Mouse (Mus musculus): ENCODE results near the gene Tnpo1. TPM values are rescaled to one million over a fixed set of nuclear protein-coding genes. Genes with fewer than 3 reads are reported as not detected.

The Tnpo1 gene
- total and polyA plus RNA-seq, 2 experiments from 2014 or later = 22.6 to 63.4 TPM

DNA sequence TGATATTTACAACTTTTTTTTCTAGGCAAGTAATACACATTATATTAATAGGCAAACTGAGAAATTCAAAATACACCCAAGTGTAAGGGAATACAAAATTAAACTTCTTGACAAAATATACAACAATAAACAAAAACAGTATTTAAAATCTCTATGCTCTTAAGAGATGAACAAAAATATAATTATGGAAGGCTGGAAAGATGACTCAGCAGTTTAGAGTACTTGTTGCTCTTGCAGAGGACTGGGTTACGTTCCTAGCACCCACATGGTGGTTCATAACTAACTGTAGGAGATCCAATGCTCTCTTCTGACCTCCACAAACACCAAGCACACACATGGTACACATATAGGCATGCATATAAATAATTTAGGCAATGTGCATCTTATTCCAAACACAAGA is 133.3 kb downstream of the Tnpo1 start:
- Histone ChIP-seq H3K9me3 (replicated peaks; ENCODE audit: control insufficient read depth, low read length) (no peaks in the 10 kb centered on the region), H3K4me2 (ENCODE audit: low read depth, low read length) (no peak overlapping the region), H3K4me1 (ENCODE audit: control insufficient read depth, insufficient read depth) (no peaks in the 10 kb centered on the region), H3K27ac (ENCODE audit: low read depth) (no peak overlapping the region), H3K4me3 (ENCODE audit: low read depth, low read length) (no peak overlapping the region), H3K36me3 (replicated peaks; ENCODE audit: control insufficient read depth, insufficient read depth, low read length) (peaks cover 18% of the 10 kb centered on the region), H3K9ac (replicated peaks; ENCODE audit: low read depth, low read length) (no peak overlapping the region), H3K27me3 (ENCODE audit: control insufficient read depth, insufficient read depth, low read length) (no peaks in the 10 kb centered on the region)
- no peak for ATAC-seq (ENCODE audit: insufficient read depth, low read depth)
- TF ChIP-seq CTCF (IDR thresholded peaks at IDR 0.05; ENCODE audit: low read depth) = no peak
- TF ChIP-seq EP300 (IDR thresholded peaks at IDR 0.05; ENCODE audit: low read depth) = no peak
- DNase-seq (ENCODE audit: low spot score) = no peak
- WGBS = 94% methylated on average over 1 of the region's 1 CpGs

DNA sequence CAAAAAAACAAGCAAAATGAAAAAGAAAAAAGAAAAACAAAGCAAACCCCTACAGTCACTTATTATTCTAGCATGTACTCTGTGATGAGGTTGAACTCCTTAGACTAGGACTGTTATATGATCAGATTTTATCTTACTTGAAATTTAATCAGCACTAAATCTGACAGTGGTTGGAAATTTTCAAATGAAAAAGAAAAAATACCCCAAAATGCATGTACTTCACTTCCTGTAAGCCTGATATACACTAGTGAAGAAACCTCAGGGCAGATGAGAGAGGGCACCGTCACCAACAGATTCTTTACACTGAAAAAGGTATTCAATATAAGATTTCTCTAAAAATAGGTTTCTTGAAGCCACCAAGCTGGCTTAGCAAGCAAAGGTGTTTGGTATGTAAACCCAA is 134.5 kb downstream of the Tnpo1 start:
- ATAC-seq (ENCODE audit: insufficient read depth, low read depth) = no peak
- H3K4me2 ChIP-seq (ENCODE audit: low read depth, low read length) = no peak overlapping the region
- H3K9ac ChIP-seq (replicated peaks; ENCODE audit: low read depth, low read length) = no peak overlapping the region
- H3K4me3 ChIP-seq (ENCODE audit: low read depth, low read length) = no peak overlapping the region
- no peak for DNase-seq (ENCODE audit: low spot score)
- no peaks in the 10 kb centered on the region for H3K9me3 ChIP-seq (replicated peaks; ENCODE audit: control insufficient read depth, low read length)
- no peak overlapping the region for H3K27ac ChIP-seq (ENCODE audit: low read depth)
- H3K36me3 ChIP-seq (replicated peaks; ENCODE audit: control insufficient read depth, insufficient read depth, low read length) = peaks cover 12% of the 10 kb centered on the region
- H3K4me1 ChIP-seq (ENCODE audit: control insufficient read depth, insufficient read depth) = peaks cover 7% of the 10 kb centered on the region; the same call in 1 of the 2 replicates
- no peak for TF ChIP-seq CTCF (IDR thresholded peaks at IDR 0.05; ENCODE audit: low read depth)
- TF ChIP-seq EP300 (IDR thresholded peaks at IDR 0.05; ENCODE audit: low read depth) = no peak
- no peaks in the 10 kb centered on the region for H3K27me3 ChIP-seq (ENCODE audit: control insufficient read depth, insufficient read depth, low read length)
- 88% methylated on average over 1 of the region's 1 CpGs for WGBS

Other genes with a start within 250 kb of the Tnpo1 start
- gene Tmem171, start 231.6 kb downstream of the Tnpo1 start, total RNA-seq (2014; rRNA removed; ENCODE audit: low replicate concordance) = 3.8 and 5.4 TPM in 2 replicates
- 3.6 and 3.8 TPM in 2 replicates for gene Tmem171, start 231.6 kb downstream of the Tnpo1 start, polyA plus RNA-seq (2015; fragmentation: Nextera tagmentation; extraction: Ambion mirVana)
- 18.6 and 20.6 TPM in 2 replicates for gene Fcho2, start 110.9 kb downstream of the Tnpo1 start, total RNA-seq (2014; rRNA removed; ENCODE audit: low replicate concordance)
- 18.5 and 21.0 TPM in 2 replicates for gene Fcho2, start 110.9 kb downstream of the Tnpo1 start, polyA plus RNA-seq (2015; fragmentation: Nextera tagmentation; extraction: Ambion mirVana)
- gene 1700024P04Rik, start 58.2 kb upstream of the Tnpo1 start, total RNA-seq (2014; rRNA removed; ENCODE audit: low replicate concordance) = not detected in 2 replicates
- gene 1700024P04Rik, start 58.2 kb upstream of the Tnpo1 start, polyA plus RNA-seq (2015; fragmentation: Nextera tagmentation; extraction: Ambion mirVana) = not detected in 2 replicates